Mouse (Mus musculus) forebrain, embryonic 14.5 days (tissue): ENCODE measurements around the gene Elovl4. TPM values are rescaled to one million over a fixed set of nuclear protein-coding genes. Genes with fewer than 3 reads are reported as not detected.

ENCODE experiments used
- ATAC-seq: fragments of 200-750 bp; cut with Nextera tagmentation; 2 replicates; pipeline ENCODE4 v1.8.0; 2017; ENCODE audit warnings: mild to moderate bottlenecking, moderate library complexity
- DNase-seq: peaks from one replicate; pipeline ENCODE4 v3.0.0-alpha.2; 2015; ENCODE audit warnings: low spot score
- H3K27ac ChIP-seq: fragments of 300-500 bp; sonication (generic); 2 replicates; pipeline ENCODE4 v1.5.1; 2014; ENCODE audit warnings: low read depth, mild to moderate bottlenecking, control low read depth, low read length, moderate library complexity
- H3K27me3 ChIP-seq: fragments of 300-500 bp; sonication (generic); replicated peaks from 2 replicates; pipeline ENCODE4 v1.6.1; 2014; ENCODE audit warnings: low read length, control low read depth, mixed read lengths; ENCODE audit not compliant: control insufficient read depth, insufficient read depth
- H3K36me3 ChIP-seq: fragments of 300-500 bp; sonication (generic); 2 replicates; pipeline ENCODE4 v1.6.1; 2014; ENCODE audit warnings: low read length, control low read depth; ENCODE audit not compliant: control insufficient read depth, insufficient read depth
- H3K4me1 ChIP-seq: fragments of 300-500 bp; sonication (generic); 2 replicates; pipeline ENCODE4 v1.6.1; 2014; ENCODE audit warnings: antibody characterized with exemption, low read length, control low read depth; ENCODE audit not compliant: control insufficient read depth, insufficient read depth
- H3K4me2 ChIP-seq: fragments of 300-500 bp; sonication (generic); 2 replicates; pipeline ENCODE4 v1.6.1; 2014; ENCODE audit warnings: mild to moderate bottlenecking, control low read depth, low read length
- H3K4me3 ChIP-seq: fragments of 300-500 bp; sonication (generic); 2 replicates; pipeline ENCODE4 v1.5.1; 2014; ENCODE audit warnings: low read depth, low read length, control low read depth
- H3K9ac ChIP-seq: fragments of 300-500 bp; sonication (generic); 2 replicates; pipeline ENCODE4 v1.6.1; 2014; ENCODE audit warnings: mild to moderate bottlenecking, low read length, control low read depth, moderate library complexity
- H3K9me3 ChIP-seq: fragments of 300-500 bp; sonication (generic); replicated peaks from 2 replicates; pipeline ENCODE4 v1.6.1; 2016; ENCODE audit warnings: low read length, control low read depth, mixed read lengths; ENCODE audit not compliant: control insufficient read depth
- WGBS: fragments of 180-500 bp; shearing (Covaris S2); extraction: QIAGEN DNeasy Blood & Tissue Kit; methylation state at CpG from one replicate; pipeline ENCODE4 v1.1.7; 2014; 5-methylcytosine and 5-hydroxymethylcytosine counted together
- polyA plus RNA-seq: library from polyadenylated mRNA; unstranded; fragments of >200 nt; fragmentation: Nextera tagmentation; extraction: Ambion mirVana; gene quantifications from 2 replicates; pipeline ENCODE4 v1.2.1, GENCODE M21; 2014

Gene Elovl4
- polyA plus RNA-seq: 62.3 and 70.1 TPM in 2 replicates

DNA sequence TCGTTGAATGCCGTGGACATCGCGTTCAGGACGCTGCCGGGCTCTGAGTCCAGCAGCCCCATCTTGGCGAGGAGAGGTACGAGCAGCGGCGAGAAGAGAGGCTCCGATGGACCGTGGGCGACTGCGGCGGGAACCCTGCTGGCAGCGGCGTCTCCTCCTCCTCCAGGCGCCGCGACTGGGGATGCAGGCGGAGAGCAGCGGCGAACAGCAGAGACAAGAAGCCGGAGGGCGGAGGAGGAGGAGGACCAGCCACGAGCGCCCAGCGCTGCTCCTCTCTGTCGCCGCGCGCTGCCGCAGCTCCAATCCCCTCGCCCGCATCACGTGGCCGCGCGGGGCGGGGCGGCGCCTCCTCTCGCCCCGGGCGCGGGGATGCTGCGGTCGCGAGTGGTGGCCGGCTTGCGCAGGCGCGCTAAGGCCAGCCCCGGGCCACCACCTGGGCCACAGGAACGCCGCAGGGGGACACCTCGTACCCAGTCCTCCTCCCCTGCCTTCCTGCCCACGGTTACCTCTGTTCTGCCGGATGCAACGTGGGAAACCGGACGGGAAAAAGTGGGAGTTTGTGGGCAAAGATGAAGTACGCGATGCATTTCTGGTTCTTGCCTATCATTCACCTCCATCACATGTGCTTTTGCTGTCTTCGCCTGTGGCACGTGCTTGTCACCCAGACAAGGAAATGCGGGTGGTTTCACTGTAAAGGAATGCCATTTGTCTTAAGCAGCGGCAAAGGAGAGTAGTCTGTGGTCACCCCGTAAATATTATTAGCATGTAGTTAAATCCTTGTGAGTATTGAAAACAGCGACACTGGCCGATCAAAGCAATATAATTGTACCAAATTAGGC lies at the start of gene Elovl4:
Gene Elovl4 (minus strand): TSS at position 301 of the 839 bp plus-strand sequence.
- peak within 1 kb of the TSS; percentile 85 for H3K9ac ChIP-seq
- peak within 1 kb of the TSS; percentile 93 for H3K27ac ChIP-seq
- WGBS: 1% methylated on average over 68 of the region's 71 CpGs
- H3K36me3 ChIP-seq: no peaks in the 10 kb centered on the region
- peak within 1 kb of the TSS; percentile 83 for H3K4me3 ChIP-seq
- H3K27me3 ChIP-seq: no peaks in the 10 kb centered on the region
- no peaks in the 10 kb centered on the region for H3K9me3 ChIP-seq
- peaks cover 15% of the 10 kb centered on the region for H3K4me1 ChIP-seq
- peak within 1 kb of the TSS; percentile 74 for H3K4me2 ChIP-seq
- ATAC-seq: peak; percentile 96
- DNase-seq: peak; percentile 92

DNA sequence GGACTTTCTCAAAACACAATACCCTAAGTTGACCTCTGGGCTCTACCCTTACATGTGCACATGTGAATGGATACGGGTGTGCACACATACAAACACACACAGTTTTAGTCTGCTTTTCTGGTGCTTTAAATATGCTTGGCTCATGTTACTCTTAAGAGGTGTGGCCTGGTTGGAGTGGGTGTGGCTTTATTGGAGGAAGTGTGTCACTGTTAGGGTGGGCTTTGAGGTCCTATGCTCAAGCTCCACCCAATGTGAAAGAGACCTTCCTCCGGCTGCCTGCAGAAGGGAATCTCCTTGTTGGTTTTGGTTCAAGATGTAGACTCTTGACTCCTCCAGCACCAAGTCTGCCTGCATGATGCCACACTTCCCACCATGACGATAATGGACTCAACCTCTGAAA lies 46.4 kb upstream of the Elovl4 start:
- no peak for DNase-seq
- no peak overlapping the region for H3K9ac ChIP-seq
- 94% methylated on average over 3 of the region's 3 CpGs for WGBS
- no peaks in the 10 kb centered on the region for H3K9me3 ChIP-seq
- no peak overlapping the region for H3K27ac ChIP-seq
- no peaks in the 10 kb centered on the region for H3K27me3 ChIP-seq
- H3K4me2 ChIP-seq: no peak overlapping the region
- ATAC-seq: no peak
- H3K4me3 ChIP-seq: no peak overlapping the region
- peaks cover 19% of the 10 kb centered on the region for H3K36me3 ChIP-seq
- H3K4me1 ChIP-seq: no peaks in the 10 kb centered on the region

DNA sequence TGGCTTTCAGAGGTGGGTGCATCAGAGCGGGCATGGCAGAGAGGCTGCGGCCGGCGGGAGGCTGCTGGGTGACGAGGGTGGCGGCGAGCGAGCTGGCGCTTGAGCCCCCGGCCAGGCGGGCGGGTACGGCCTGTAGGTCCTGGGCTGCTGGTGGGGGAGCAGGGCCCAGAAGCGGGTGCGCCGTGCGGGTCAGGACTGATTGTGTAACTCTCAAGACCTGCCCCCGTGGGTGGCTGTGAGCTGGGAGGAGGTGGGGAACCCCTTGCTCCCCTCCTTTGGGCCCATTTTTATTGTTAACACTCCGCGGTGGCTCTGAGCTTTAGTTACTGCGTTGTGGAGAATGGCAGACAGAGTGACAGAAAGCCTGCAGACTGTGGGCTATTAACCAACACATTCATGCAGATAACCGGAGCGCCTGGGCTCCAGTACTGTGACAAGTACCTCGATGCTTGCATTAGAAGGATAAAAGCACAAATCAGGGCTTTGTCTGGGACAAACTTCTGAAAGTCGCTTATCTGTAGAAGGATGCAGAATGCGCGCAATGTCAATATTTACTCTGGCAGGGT lies 28.8 kb upstream of the Elovl4 start:
- ATAC-seq (peak; percentile 76), DNase-seq (peak; percentile 14)
- no peaks in the 10 kb centered on the region for H3K27me3 ChIP-seq
- no peak overlapping the region for H3K27ac ChIP-seq
- peaks cover 5% of the 10 kb centered on the region; the same call in 1 of the 2 replicates for H3K4me1 ChIP-seq
- no peaks in the 10 kb centered on the region for H3K36me3 ChIP-seq
- peak overlapping the region; percentile 87 for H3K9ac ChIP-seq
- no peaks in the 10 kb centered on the region for H3K9me3 ChIP-seq
- peak overlapping the region; percentile 70 for H3K4me3 ChIP-seq
- 2% methylated on average over 27 of the region's 27 CpGs for WGBS
- H3K4me2 ChIP-seq: peak overlapping the region; percentile 76

DNA sequence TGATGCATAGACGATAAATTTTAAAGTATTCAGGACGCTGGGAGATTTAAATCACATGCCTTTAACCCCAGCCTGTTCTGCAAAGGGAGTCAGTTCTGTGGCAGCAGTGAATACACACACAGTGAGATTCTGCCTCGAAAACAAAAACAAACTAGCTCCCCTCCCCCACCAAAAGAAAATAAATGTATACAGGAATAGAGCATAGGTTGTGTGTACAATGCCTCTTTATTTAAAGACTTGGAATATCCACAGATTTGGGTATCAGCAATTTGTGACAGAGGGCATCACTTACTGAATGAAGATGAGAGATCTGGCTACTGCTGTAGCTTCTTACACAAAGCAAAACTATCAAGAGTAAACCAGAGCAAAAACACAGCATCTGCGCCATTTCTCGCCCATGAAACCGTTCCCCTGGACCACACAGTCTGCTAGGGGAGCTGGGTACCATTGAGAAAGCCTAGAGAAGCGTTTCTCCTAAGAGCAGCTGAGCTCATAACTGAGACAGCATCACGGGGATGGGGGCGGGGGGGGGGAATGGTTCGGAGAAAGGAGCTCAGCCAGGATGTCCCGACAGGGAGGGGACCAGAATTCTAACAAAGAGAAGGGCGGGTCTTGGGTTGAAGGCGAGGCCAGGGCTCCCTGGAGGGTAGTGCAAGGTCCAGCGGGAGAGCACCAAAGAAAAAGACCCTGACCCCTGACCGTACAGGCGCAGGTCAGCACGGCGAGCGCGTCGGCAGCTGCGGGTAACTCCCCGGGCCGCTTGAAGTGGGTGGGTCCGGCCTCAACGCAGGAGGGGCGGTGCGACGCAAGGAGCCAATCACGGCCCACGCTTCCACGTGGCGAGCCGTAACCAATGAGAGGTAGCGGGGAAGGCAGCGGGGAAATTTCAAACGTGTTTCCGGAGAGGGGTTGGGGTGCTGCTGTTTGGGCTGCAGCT lies 28.0 kb upstream of the Elovl4 start, which contains the start of gene Ttk:
Gene Ttk (plus strand): TSS at position 879 of the 937 bp plus-strand sequence.
- Histone ChIP-seq H3K4me3 (peak within 1 kb of the TSS; percentile 70), H3K4me1 (peaks cover 5% of the 10 kb centered on the region; the same call in 1 of the 2 replicates), H3K27me3 (no peaks in the 10 kb centered on the region), H3K4me2 (peak within 1 kb of the TSS; percentile 76), H3K36me3 (no peaks in the 10 kb centered on the region), H3K9ac (peak within 1 kb of the TSS; percentile 87), H3K27ac (peak within 1 kb of the TSS; percentile 96), H3K9me3 (no peaks in the 10 kb centered on the region)
- under 1% methylated on average over 38 of the region's 38 CpGs for whole genome bisulfite sequencing
- ATAC-seq (peak; percentile 99), DNase-seq (peak; percentile 96)

DNA sequence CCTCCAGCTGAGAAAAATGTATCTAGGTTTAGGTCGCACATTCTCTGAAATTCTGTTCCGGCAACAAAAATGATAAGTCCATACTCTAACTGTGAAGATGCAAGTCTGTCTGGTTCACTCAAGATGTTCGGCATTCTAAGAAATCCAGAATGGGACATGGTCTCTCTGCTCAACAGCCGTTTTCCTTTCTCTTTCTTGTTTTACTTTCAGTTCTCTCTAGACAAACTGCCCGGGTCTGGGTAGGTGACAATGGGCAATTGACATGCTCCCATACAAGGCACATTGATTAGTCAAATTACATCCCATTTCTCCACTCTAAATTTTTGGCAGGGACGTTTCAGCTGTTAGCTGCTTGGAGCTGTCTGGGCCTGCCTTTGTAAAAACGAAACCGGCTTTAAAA lies 25.1 kb upstream of the Elovl4 start:
- H3K27me3 ChIP-seq: no peaks in the 10 kb centered on the region
- 70% methylated on average over 8 of the region's 8 CpGs for WGBS
- ATAC-seq: no peak

DNA sequence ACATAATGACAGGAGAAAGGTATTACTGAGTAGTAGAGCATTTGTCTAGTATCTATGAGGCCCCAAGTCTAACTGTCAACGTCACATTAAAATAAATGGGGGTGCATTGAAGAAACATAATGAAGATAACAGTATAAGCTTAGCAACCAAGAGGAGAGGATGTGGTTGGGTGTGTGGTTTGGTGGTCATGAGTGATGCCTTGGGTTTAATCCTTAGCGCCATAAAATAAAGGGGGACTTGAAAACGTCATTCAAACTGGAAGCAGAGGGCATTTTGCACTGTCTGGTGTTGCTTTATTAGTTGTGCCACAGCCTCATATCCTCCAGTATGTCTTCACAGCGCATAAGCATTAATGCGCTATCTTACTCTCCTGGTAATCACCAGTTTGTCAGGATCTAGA lies 23.8 kb upstream of the Elovl4 start:
- Histone ChIP-seq H3K4me3 (no peak overlapping the region), H3K9ac (no peak overlapping the region), H3K27me3 (no peaks in the 10 kb centered on the region), H3K36me3 (no peaks in the 10 kb centered on the region), H3K27ac (no peak overlapping the region), H3K4me2 (no peak overlapping the region), H3K9me3 (no peaks in the 10 kb centered on the region), H3K4me1 (peaks cover 2% of the 10 kb centered on the region; the same call in 1 of the 2 replicates)
- no peak for ATAC-seq
- 82% methylated on average over 5 of the region's 5 CpGs for WGBS
- DNase-seq: no peak

More for the DNA sequence above, 25.1 kb upstream of the Elovl4 start:
- Histone ChIP-seq H3K27ac (no peak overlapping the region), H3K9me3 (no peaks in the 10 kb centered on the region), H3K4me3 (no peak overlapping the region), H3K36me3 (no peaks in the 10 kb centered on the region), H3K4me1 (peaks cover 5% of the 10 kb centered on the region; the same call in 1 of the 2 replicates), H3K9ac (no peak overlapping the region), H3K4me2 (no peak overlapping the region)
- no peak for DNase-seq

DNA sequence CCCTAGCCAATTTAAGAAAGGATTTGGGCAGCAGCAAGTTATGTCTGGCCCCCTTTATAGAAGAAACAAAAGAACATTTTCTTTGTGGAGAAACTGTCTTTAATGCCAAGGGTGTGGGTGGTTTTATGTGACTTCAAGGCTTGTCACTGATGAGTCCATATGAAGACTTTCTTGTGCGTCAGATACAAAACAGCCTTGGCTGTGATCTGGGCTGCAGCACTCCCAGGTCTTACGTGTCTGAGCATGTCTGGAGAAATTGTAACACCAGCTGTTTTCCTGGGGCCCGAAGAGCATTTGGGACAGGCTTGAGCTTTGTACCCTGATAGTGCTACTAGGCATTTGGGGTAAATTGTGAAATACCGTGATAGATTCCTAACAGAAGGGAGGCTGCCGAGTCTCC lies 16.8 kb upstream of the Elovl4 start:
- Histone ChIP-seq H3K36me3 (no peaks in the 10 kb centered on the region), H3K27ac (no peak overlapping the region), H3K27me3 (no peaks in the 10 kb centered on the region), H3K9me3 (no peaks in the 10 kb centered on the region), H3K4me3 (no peak overlapping the region), H3K9ac (no peak overlapping the region), H3K4me1 (no peaks in the 10 kb centered on the region), H3K4me2 (no peak overlapping the region)
- ATAC-seq (no peak), DNase-seq (no peak)
- WGBS: 83% methylated on average over 5 of the region's 5 CpGs

DNA sequence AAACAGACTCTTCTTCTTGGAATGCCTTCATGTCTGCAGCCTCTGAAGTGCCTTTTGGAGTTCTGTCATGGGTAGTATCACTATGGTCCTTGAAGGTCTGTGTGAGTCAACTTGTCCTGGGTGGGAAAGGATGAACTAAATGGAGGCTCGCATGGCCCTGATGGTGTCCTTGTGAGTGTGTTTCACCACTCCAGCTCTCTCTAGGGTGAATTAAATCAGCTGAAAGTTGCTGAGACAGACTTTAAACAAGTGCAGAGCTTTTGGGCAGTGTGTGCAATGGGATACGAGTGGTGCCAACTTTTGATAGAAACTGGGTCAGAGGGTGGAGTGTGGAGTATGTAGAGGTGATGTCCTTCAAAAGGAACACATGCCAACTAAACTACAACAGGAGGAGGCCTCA lies 14.9 kb upstream of the Elovl4 start:
- H3K9me3 ChIP-seq: no peaks in the 10 kb centered on the region
- no peaks in the 10 kb centered on the region for H3K4me1 ChIP-seq
- no peaks in the 10 kb centered on the region for H3K27me3 ChIP-seq
- no peaks in the 10 kb centered on the region for H3K36me3 ChIP-seq
- ATAC-seq (no peak), DNase-seq (no peak)
- no peak overlapping the region for H3K4me3 ChIP-seq
- no peak overlapping the region for H3K9ac ChIP-seq
- 88% methylated on average over 2 of the region's 2 CpGs for WGBS
- no peak overlapping the region for H3K4me2 ChIP-seq
- no peak overlapping the region for H3K27ac ChIP-seq
